Mouse (Mus musculus) embryonic facial prominence, embryonic 14.5 days (tissue): ENCODE data around the gene Scarb2. TPM values are rescaled to one million over a fixed set of nuclear protein-coding genes. Genes with fewer than 3 reads are reported as not detected.
A peak's percentile ranks its signal among the peaks of the same experiment; 100 is the strongest.

ENCODE experiments used
- ATAC-seq: fragments of 200-750 bp; cut with Nextera tagmentation; 2 replicates; pipeline ENCODE4 v1.8.0; 2017; ENCODE audit warnings: low read depth, moderate number of reproducible peaks, moderate TSS enrichment
- DNase-seq: peaks from one replicate; pipeline ENCODE4 v3.0.0-alpha.2; 2015; ENCODE audit warnings: low spot score
- H3K27ac ChIP-seq: fragments of 300-500 bp; sonication (generic); replicated peaks from 2 replicates; pipeline ENCODE4 v1.5.1; 2014; ENCODE audit warnings: low read depth, mild to moderate bottlenecking, low read length, moderate library complexity
- H3K27me3 ChIP-seq: fragments of 300-500 bp; sonication (generic); replicated peaks from 2 replicates; pipeline ENCODE4 v1.6.1; 2014; ENCODE audit warnings: low read length; ENCODE audit not compliant: control insufficient read depth, insufficient read depth
- H3K36me3 ChIP-seq: fragments of 300-500 bp; sonication (generic); 2 replicates; pipeline ENCODE4 v1.6.1; 2014; ENCODE audit warnings: low read length, mixed read lengths; ENCODE audit not compliant: control insufficient read depth, insufficient read depth
- H3K4me1 ChIP-seq: fragments of 300-500 bp; sonication (generic); 2 replicates; pipeline ENCODE4 v1.6.1; 2014; ENCODE audit warnings: antibody characterized with exemption, low read length; ENCODE audit not compliant: control insufficient read depth, insufficient read depth
- H3K4me2 ChIP-seq: fragments of 300-500 bp; sonication (generic); 2 replicates; pipeline ENCODE4 v1.6.1; 2014; ENCODE audit warnings: low read depth, mild to moderate bottlenecking, low read length, moderate library complexity, mixed read lengths
- H3K4me3 ChIP-seq: fragments of 300-500 bp; sonication (generic); 2 replicates; pipeline ENCODE4 v1.5.1; 2014; ENCODE audit warnings: low read depth, mild to moderate bottlenecking, low read length
- H3K9ac ChIP-seq: fragments of 300-500 bp; sonication (generic); 2 replicates; pipeline ENCODE4 v1.6.1; 2014; ENCODE audit warnings: low read depth, mild to moderate bottlenecking, low read length, moderate library complexity, mixed read lengths
- H3K9me3 ChIP-seq: fragments of 300-500 bp; sonication (generic); 2 replicates; pipeline ENCODE4 v1.6.1; 2016; ENCODE audit warnings: low read length; ENCODE audit not compliant: control insufficient read depth
- WGBS: fragments of 180-500 bp; shearing (Covaris S2); extraction: QIAGEN DNeasy Blood & Tissue Kit; methylation state at CpG from one replicate; pipeline ENCODE4 v1.1.7; 2014; 5-methylcytosine and 5-hydroxymethylcytosine counted together
- polyA plus RNA-seq: library from polyadenylated mRNA; unstranded; fragments of >200 nt; fragmentation: Nextera tagmentation; extraction: Ambion mirVana; gene quantifications from 2 replicates; pipeline ENCODE4 v1.2.1, GENCODE M21; 2014

Gene Scarb2
- polyA plus RNA-seq, 1 experiment from 2014 or later, result 11.4 TPM

GRCm38 (mm10) chr5:92413982-92414375, 92.7 kb downstream of the Scarb2 start:
- Histone ChIP-seq H3K4me1 (no peaks in the 10 kb centered on the region), H3K27me3 (no peaks in the 10 kb centered on the region), H3K4me2 (no peak overlapping the region), H3K36me3 (peaks cover 45% of the 10 kb centered on the region), H3K9me3 (no peaks in the 10 kb centered on the region), H3K4me3 (no peak overlapping the region), H3K27ac (no peak overlapping the region), H3K9ac (no peak overlapping the region)
- DNase-seq (no peak), ATAC-seq (no peak)
- WGBS, result 75% methylated on average over 8 of the region's 8 CpGs

- H3K27me3 ChIP-seq, result no peaks in the 10 kb centered on the region
- H3K4me3 ChIP-seq, result no peak overlapping the region
- 83% methylated on average over 11 of the region's 11 CpGs for WGBS
- H3K9me3 ChIP-seq, result no peaks in the 10 kb centered on the region
- DNase-seq (no peak), ATAC-seq (no peak)
- H3K4me2 ChIP-seq, result no peak overlapping the region
- H3K36me3 ChIP-seq, result peaks cover 39% of the 10 kb centered on the region
- no peak overlapping the region for H3K9ac ChIP-seq
- H3K4me1 ChIP-seq, result no peaks in the 10 kb centered on the region
- H3K27ac ChIP-seq, result no peak overlapping the region
Measured at GRCm38 (mm10) chr5:92413271-92413981, 93.2 kb downstream of the Scarb2 start.

GRCm38 (mm10) chr5:92411461-92412140, 95.0 kb downstream of the Scarb2 start:
- WGBS, result 66% methylated on average over 7 of the region's 7 CpGs
- no peak overlapping the region for H3K4me2 ChIP-seq
- no peak overlapping the region; the same call in 1 of the 2 replicates for H3K9ac ChIP-seq
- ATAC-seq, result no peak
- DNase-seq, result no peak
- peaks cover 22% of the 10 kb centered on the region for H3K36me3 ChIP-seq
- no peaks in the 10 kb centered on the region for H3K9me3 ChIP-seq
- no peaks in the 10 kb centered on the region for H3K27me3 ChIP-seq
- H3K4me1 ChIP-seq, result no peaks in the 10 kb centered on the region
- no peak overlapping the region for H3K4me3 ChIP-seq
- no peak overlapping the region for H3K27ac ChIP-seq

- no peak for DNase-seq
- H3K27ac ChIP-seq, result no peak overlapping the region
- H3K4me1 ChIP-seq, result no peaks in the 10 kb centered on the region
- no peak overlapping the region for H3K4me2 ChIP-seq
- H3K4me3 ChIP-seq, result no peak overlapping the region
- WGBS, result 82% methylated on average over 5 of the region's 5 CpGs
- no peaks in the 10 kb centered on the region for H3K9me3 ChIP-seq
- no peak for ATAC-seq
- no peak overlapping the region for H3K9ac ChIP-seq
- no peaks in the 10 kb centered on the region for H3K27me3 ChIP-seq
- peaks cover 17% of the 10 kb centered on the region; the same call in 1 of the 2 replicates for H3K36me3 ChIP-seq
Measured at GRCm38 (mm10) chr5:92410486-92410885, 96.1 kb downstream of the Scarb2 start.

- no peak overlapping the region for H3K4me2 ChIP-seq
- H3K27ac ChIP-seq, result no peak overlapping the region
- no peak for ATAC-seq
- no peak overlapping the region for H3K4me3 ChIP-seq
- WGBS, result 82% methylated on average over 9 of the region's 9 CpGs
- no peak overlapping the region for H3K9ac ChIP-seq
- DNase-seq, result no peak
- H3K36me3 ChIP-seq, result peaks cover 10% of the 10 kb centered on the region; the same call in 1 of the 2 replicates
- no peaks in the 10 kb centered on the region for H3K9me3 ChIP-seq
- H3K27me3 ChIP-seq, result no peaks in the 10 kb centered on the region
- no peaks in the 10 kb centered on the region for H3K4me1 ChIP-seq
Measured at GRCm38 (mm10) chr5:92409361-92410155, 97.1 kb downstream of the Scarb2 start.

GRCm38 (mm10) chr5:92404400-92404678, 102.3 kb downstream of the Scarb2 start:
- no peaks in the 10 kb centered on the region for H3K4me1 ChIP-seq
- DNase-seq, result no peak
- no peak overlapping the region for H3K4me3 ChIP-seq
- no peak overlapping the region for H3K9ac ChIP-seq
- no peak overlapping the region for H3K4me2 ChIP-seq
- no peaks in the 10 kb centered on the region for H3K36me3 ChIP-seq
- no peak for ATAC-seq
- 15% methylated on average over 2 of the region's 2 CpGs for WGBS
- no peaks in the 10 kb centered on the region for H3K9me3 ChIP-seq
- no peak overlapping the region for H3K27ac ChIP-seq
- H3K27me3 ChIP-seq, result no peaks in the 10 kb centered on the region

- no peaks in the 10 kb centered on the region for H3K9me3 ChIP-seq
- no peak overlapping the region for H3K27ac ChIP-seq
- ATAC-seq, result peak; percentile 44; the same call in 1 of the 2 replicates
- H3K4me1 ChIP-seq, result no peaks in the 10 kb centered on the region
- no peaks in the 10 kb centered on the region for H3K27me3 ChIP-seq
- no peaks in the 10 kb centered on the region for H3K36me3 ChIP-seq
- WGBS, result 39% methylated on average over 10 of the region's 10 CpGs
- DNase-seq, result peak; percentile 14
- H3K9ac ChIP-seq, result no peak overlapping the region
- H3K4me2 ChIP-seq, result no peak overlapping the region
- H3K4me3 ChIP-seq, result no peak overlapping the region
Measured at GRCm38 (mm10) chr5:92403562-92404399, 102.9 kb downstream of the Scarb2 start.

GRCm38 (mm10) chr5:92402816-92403215, 103.8 kb downstream of the Scarb2 start:
- Histone ChIP-seq H3K9ac (no peak overlapping the region), H3K4me2 (no peak overlapping the region; the same call in 1 of the 2 replicates), H3K27ac (no peak overlapping the region), H3K4me3 (no peak overlapping the region), H3K27me3 (no peaks in the 10 kb centered on the region), H3K4me1 (no peaks in the 10 kb centered on the region), H3K9me3 (no peaks in the 10 kb centered on the region), H3K36me3 (no peaks in the 10 kb centered on the region)
- ATAC-seq, result no peak
- 38% methylated on average over 9 of the region's 9 CpGs for WGBS
- DNase-seq, result peak; percentile 15
